Mouse (Mus musculus) cerebellum, adult 11-12 months (tissue): ENCODE data around the gene Prpf40a.

Experiments used
- DNase-seq: peaks from one replicate; pipeline ENCODE4 v3.0.0; 2022

The Prpf40a gene

GRCm38 (mm10) chr2:53102901-53103300 lies 88.2 kb downstream of the Prpf40a start:
- no peak for DNase-seq

GRCm38 (mm10) chr2:53101885-53102740 lies 89.0 kb downstream of the Prpf40a start:
- DNase-seq: no peak

- no peak for DNase-seq
Observed at GRCm38 (mm10) chr2:53100093-53100492, 91.0 kb downstream of the Prpf40a start.

- no peak for DNase-seq
Observed at GRCm38 (mm10) chr2:53095489-53095888, 95.6 kb downstream of the Prpf40a start.

GRCm38 (mm10) chr2:53095031-53095430 lies 96.1 kb downstream of the Prpf40a start:
- DNase-seq: no peak

GRCm38 (mm10) chr2:53088744-53089143 lies 102.3 kb downstream of the Prpf40a start:
- DNase-seq: no peak

GRCm38 (mm10) chr2:53085617-53086202 lies 105.4 kb downstream of the Prpf40a start:
- DNase-seq: peak; percentile 30
